Mouse (Mus musculus) adrenal gland, adult 10 weeks (tissue): ENCODE data around the gene Lpcat4. TPM values are rescaled to one million over a fixed set of nuclear protein-coding genes. Genes with fewer than 3 reads are reported as not detected.

Source experiments
- polyA plus RNA-seq: library from polyadenylated mRNA; stranded (reverse); fragments of 350-450 nt; fragmentation: Illumina TruSeq; extraction: RNeasy Lipid Tissue Mini Kit (QIAGEN cat#74804); gene quantifications from one replicate; pipeline ENCODE4 v1.2.3, GENCODE M21; 2014; ENCODE audit warnings: low read depth, low replicate concordance

Lpcat4 gene
- not detected for polyA plus RNA-seq

GRCm38 (mm10) chr2:112239212-112239934 is at the start of gene Lpcat4:
TSS of gene Lpcat4 (plus strand) at chr2:112239468.

GRCm38 (mm10) chr2:112259241-112259962 is 20.1 kb downstream of the Lpcat4 start, which contains the start of gene Nutm1:
TSS of gene Nutm1 (minus strand) at chr2:112259291.

GRCm38 (mm10) chr2:112261748-112262653 is 22.7 kb downstream of the Lpcat4 start, which contains the start of gene Nop10:
TSS of gene Nop10 (plus strand) at chr2:112261926.

GRCm38 (mm10) chr2:112265448-112266241 is 26.4 kb downstream of the Lpcat4 start, which contains the start of gene Slc12a6:
TSS of gene Slc12a6 (plus strand) at chr2:112265825.

GRCm38 (mm10) chr2:112266242-112266592 is 26.9 kb downstream of the Lpcat4 start, which contains the start of gene Gm21985:
TSS of gene Gm21985 (plus strand) at chr2:112266314.

Other genes with a start within 250 kb of the Lpcat4 start
- not detected for gene Olfr1309, start 249.2 kb upstream of the Lpcat4 start, polyA plus RNA-seq
- gene Olfr1310, start 226.8 kb upstream of the Lpcat4 start, polyA plus RNA-seq: not detected
- gene Olfr1311, start 215.1 kb upstream of the Lpcat4 start, polyA plus RNA-seq: not detected
- gene Olfr1312, start 189.2 kb upstream of the Lpcat4 start, polyA plus RNA-seq: not detected
- not detected for gene Olfr1313, start 161.6 kb upstream of the Lpcat4 start, polyA plus RNA-seq
- gene Olfr1314, start 142.7 kb upstream of the Lpcat4 start, polyA plus RNA-seq: not detected
- not detected for gene Olfr1315-ps1, start 124.0 kb upstream of the Lpcat4 start, polyA plus RNA-seq
- not detected for gene Olfr1316, start 104.5 kb upstream of the Lpcat4 start, polyA plus RNA-seq
- not detected for gene Olfr1317, start 99.1 kb upstream of the Lpcat4 start, polyA plus RNA-seq
- gene Olfr1318, start 85.3 kb upstream of the Lpcat4 start, polyA plus RNA-seq: not detected
- gene Nutm1, start 19.8 kb downstream of the Lpcat4 start, polyA plus RNA-seq: not detected
- 59.7 TPM for gene Nop10, start 22.5 kb downstream of the Lpcat4 start, polyA plus RNA-seq
- gene Slc12a6, start 26.4 kb downstream of the Lpcat4 start, polyA plus RNA-seq: 55.3 TPM
- gene Gm21985, start 26.8 kb downstream of the Lpcat4 start, polyA plus RNA-seq: 4.4 TPM
- 100.0 TPM for gene Emc4, start 128.6 kb downstream of the Lpcat4 start, polyA plus RNA-seq
- 55.7 TPM for gene Katnbl1, start 139.7 kb downstream of the Lpcat4 start, polyA plus RNA-seq
- gene Emc7, start 215.5 kb downstream of the Lpcat4 start, polyA plus RNA-seq: 97.9 TPM
- not detected for gene Chrm5, start 241.3 kb downstream of the Lpcat4 start, polyA plus RNA-seq